Mouse (Mus musculus) layer of hippocampus, adult 8-10 months (tissue): ENCODE results near the gene Speer1. TPM values are rescaled to one million over a fixed set of nuclear protein-coding genes. Genes with fewer than 3 reads are reported as not detected.
"Not testable (repeated sequence)": the region's sequence is repeated elsewhere in the genome, so short reads cannot be mapped to it uniquely, and the experiment has no call there.

Experiments used
- DNase-seq, 2 experiments: peaks; one replicate each; pipeline ENCODE4 v3.0.0; 2022; ENCODE audit warnings: low spot score in 2 of 2
- total RNA-seq, 4 experiments: library from RNA; stranded (reverse); gene quantifications; 2 replicates each; pipeline ENCODE4 v1.2.4; 2022

The Speer1 gene
- total RNA-seq, result not detected

DNA sequence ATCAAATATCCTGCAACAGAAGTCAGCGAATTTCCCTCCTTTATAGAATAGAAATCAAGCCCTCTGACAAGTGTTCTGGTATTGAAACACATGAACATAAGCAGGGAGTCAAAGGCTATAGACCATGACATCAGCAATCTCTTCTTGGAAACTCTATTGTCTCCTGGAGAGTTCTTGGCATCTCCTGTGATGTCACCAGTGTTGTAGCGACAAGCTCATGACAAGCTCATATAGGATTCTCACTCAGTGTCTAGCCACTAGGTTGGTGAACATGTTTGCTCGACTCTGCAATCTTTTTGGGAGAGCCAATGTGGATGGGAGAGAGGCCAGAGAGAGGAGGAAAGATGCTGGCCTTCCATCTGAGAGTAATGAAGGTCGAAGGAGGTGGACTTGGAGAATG, at the start of gene Speer1:
TSS of gene Speer1 (plus strand) at position 301 of the 400 bp plus-strand sequence.
- DNase-seq, result not testable (repeated sequence)

Other genes with a start within 250 kb of the Speer1 start
- not detected for gene Gm8879, start 213.9 kb upstream of the Speer1 start, total RNA-seq
- gene Gm5861, start 158.4 kb upstream of the Speer1 start, total RNA-seq, result not detected
- not detected for gene Gm8890, start 85.5 kb upstream of the Speer1 start, total RNA-seq
- not detected for gene Gm8897, start 74.9 kb downstream of the Speer1 start, total RNA-seq
- not detected for gene Gm8906, start 161.2 kb downstream of the Speer1 start, total RNA-seq